Mouse (Mus musculus) embryonic stem cell, embryonic (primary cell): Measurements from ENCODE around the gene Itgam.
"Not testable (repeated sequence)": the region's sequence is repeated elsewhere in the genome, so short reads cannot be mapped to it uniquely, and the experiment has no call there.

Experiments used
- CTCF ChIA-PET, 4 experiments: fragments of 300-600 bp in 2 of 4; fragments of 350-600 bp in 2 of 4; sonication (Branson Sonifier 250); formaldehyde crosslinking; loops; one replicate each; lab custom pipeline; 2022; ENCODE audit warnings: inconsistent platforms in 2 of 4; lab: Charles Lee
- POLR2A ChIA-PET, 4 experiments: fragments of 300-600 bp in 2 of 4; fragments of 350-600 bp in 2 of 4; sonication (Branson Sonifier 250); formaldehyde crosslinking; loops; one replicate each; lab custom pipeline; 2022; ENCODE audit warnings: antibody characterized with exemption in 4 of 4, inconsistent platforms in 1 of 4; lab: Charles Lee

Gene Itgam

GRCm38 (mm10) chr7:128062456-128062855 is at the start of gene Itgam, which contains the start of gene Gm49368:
Gene Itgam (plus strand): TSS chr7:128062640.
Gene Gm49368 (plus strand): TSS chr7:128062683.
- ChIA-PET CTCF (interaction anchor here in 1 of 4 experiments (0.6 kb wide), 2 partner anchors 161 to 405 kb away, joined by 3 to 4 read pairs; no protein-coding TSS in a partner anchor), POLR2A (interaction anchor here in 2 of 4 experiments (0.6 to 1.7 kb wide), 4 partner anchors 8 to 355 kb away, joined by 3 to 4 read pairs (median 4); partner anchors contain the start of gene Pycard (in 1 of the 2))

DNA sequence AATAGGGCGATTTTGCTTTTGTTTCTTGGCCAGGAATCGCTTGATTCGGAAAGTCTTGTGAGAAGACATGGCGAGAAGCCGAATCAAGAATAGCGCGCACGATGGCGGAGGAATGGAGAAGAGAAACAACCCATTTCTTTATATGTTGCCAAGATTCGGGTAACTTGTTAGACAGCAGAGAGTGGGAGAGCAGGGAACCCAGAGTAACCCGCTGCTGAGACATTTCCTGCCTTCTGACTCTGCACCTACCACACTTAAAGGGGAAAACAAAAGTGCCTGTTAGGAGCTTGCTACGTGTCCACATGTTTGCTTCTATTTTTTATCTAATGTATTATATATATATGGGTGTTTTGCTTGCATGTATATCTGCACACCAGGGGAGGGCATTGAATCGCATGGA is 49.3 kb upstream of the Itgam start:
- CTCF ChIA-PET = interaction anchor here in 1 of 4 experiments (0.8 kb wide), 1 partner anchor 8 kb away, joined by 3 read pairs; no protein-coding TSS in a partner anchor
- POLR2A ChIA-PET = interaction anchor here in 3 of 4 experiments (0.5 to 14.2 kb wide), 6 partner anchors 12 to 380 kb away, joined by 3 to 248 read pairs (median 4); partner anchors contain the start of gene Pycard (in 1 of the 3)

DNA sequence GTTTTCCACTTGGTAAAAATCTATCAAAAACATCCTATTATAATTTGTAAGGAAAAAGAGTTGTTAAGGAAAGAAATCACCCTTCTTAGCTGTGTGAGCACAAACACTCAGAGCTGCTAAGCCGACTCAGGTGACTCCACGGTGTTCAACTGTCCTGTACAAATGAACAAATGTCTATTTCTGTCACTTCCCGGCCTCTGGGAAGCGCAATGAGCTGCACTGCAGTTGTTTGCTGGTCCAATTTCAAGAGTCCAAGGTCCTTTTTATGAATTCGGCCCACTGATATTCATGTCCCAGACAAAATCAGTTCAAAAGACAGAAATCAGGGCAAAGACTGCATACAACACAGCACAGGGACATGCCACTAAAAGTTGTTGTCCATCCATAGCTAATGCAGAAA is 46.3 kb upstream of the Itgam start:
- CTCF ChIA-PET = not testable (repeated sequence)
- POLR2A ChIA-PET = interaction anchor here in 2 of 4 experiments (0.6 to 2.3 kb wide), 6 partner anchors 11 to 252 kb away, joined by 3 to 7 read pairs (median 4); partner anchors contain the start of gene Pycard (in 1 of the 2)

GRCm38 (mm10) chr7:128016650-128017049 is 45.8 kb upstream of the Itgam start:
- POLR2A ChIA-PET = interaction anchor here in 1 of 4 experiments (0.6 to 2.3 kb wide), 5 partner anchors 12 to 82 kb away, joined by 3 to 7 read pairs (median 5); partner anchors contain the start of gene Pycard
- CTCF ChIA-PET = no interaction called here

DNA sequence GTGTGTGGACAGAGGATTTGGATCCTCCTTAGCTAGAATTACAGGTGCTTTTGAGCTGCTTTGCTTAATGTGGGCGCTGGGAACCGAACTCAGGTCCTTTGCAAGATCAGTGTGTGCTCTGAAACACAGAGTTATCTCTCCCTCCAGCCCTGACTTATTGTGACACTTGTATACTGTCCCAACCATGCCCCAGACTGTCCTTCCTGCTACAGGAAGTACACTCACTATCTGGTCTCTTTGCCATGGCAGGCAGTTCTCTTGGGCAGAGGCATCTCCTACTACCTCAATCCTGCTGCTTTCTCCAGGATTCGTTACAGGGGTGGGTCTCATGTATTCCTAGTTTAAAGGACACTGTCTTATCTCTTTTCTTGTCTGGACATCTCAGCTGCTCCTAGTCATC is 44.2 kb upstream of the Itgam start:
- POLR2A ChIA-PET = interaction anchor here in 1 of 4 experiments (0.8 to 2.3 kb wide), 2 partner anchors 25 to 364 kb away, joined by 3 to 7 read pairs; partner anchors contain the start of gene Pycard
- CTCF ChIA-PET = no interaction called here

- POLR2A ChIA-PET = interaction anchor here in 1 of 4 experiments (0.8 kb wide), 1 partner anchor 363 kb away, joined by 3 read pairs; no protein-coding TSS in a partner anchor
- CTCF ChIA-PET = interaction anchor here in 1 of 4 experiments (0.6 kb wide), 1 partner anchor 363 kb away, joined by 3 read pairs; no protein-coding TSS in a partner anchor
Observed at GRCm38 (mm10) chr7:128019187-128019586, 43.3 kb upstream of the Itgam start.

- POLR2A ChIA-PET = interaction anchor here in 1 of 4 experiments (0.6 to 3.2 kb wide), 3 partner anchors 9 to 20 kb away, joined by 3 to 19 read pairs (median 7); no protein-coding TSS in a partner anchor
- CTCF ChIA-PET = interaction anchor here in 2 of 4 experiments (0.6 to 1.4 kb wide), 3 partner anchors 9 to 70 kb away, joined by 3 to 10 read pairs (median 3); partner anchors contain the start of gene Trim72 (in 1 of the 2)
Observed at GRCm38 (mm10) chr7:128022974-128023373, 39.5 kb upstream of the Itgam start.

- ChIA-PET CTCF (interaction anchor here in 1 of 4 experiments (1.4 kb wide), 1 partner anchor 9 kb away, joined by 3 read pairs; no protein-coding TSS in a partner anchor), POLR2A (interaction anchor here in 1 of 4 experiments (0.6 to 1.7 kb wide), 2 partner anchors 14 to 21 kb away, joined by 3 to 7 read pairs; no protein-coding TSS in a partner anchor)
Observed at GRCm38 (mm10) chr7:128023565-128023964, 38.9 kb upstream of the Itgam start.

- POLR2A ChIA-PET = interaction anchor here in 1 of 4 experiments (1.7 kb wide), 1 partner anchor 15 kb away, joined by 7 read pairs; no protein-coding TSS in a partner anchor
- CTCF ChIA-PET = interaction anchor here in 1 of 4 experiments (1.4 kb wide), 1 partner anchor 8 kb away, joined by 3 read pairs; no protein-coding TSS in a partner anchor
Observed at GRCm38 (mm10) chr7:128024364-128024763, 38.1 kb upstream of the Itgam start.

GRCm38 (mm10) chr7:128024932-128025331 is 37.5 kb upstream of the Itgam start:
- ChIA-PET CTCF (no interaction called here), POLR2A (no interaction called here)

DNA sequence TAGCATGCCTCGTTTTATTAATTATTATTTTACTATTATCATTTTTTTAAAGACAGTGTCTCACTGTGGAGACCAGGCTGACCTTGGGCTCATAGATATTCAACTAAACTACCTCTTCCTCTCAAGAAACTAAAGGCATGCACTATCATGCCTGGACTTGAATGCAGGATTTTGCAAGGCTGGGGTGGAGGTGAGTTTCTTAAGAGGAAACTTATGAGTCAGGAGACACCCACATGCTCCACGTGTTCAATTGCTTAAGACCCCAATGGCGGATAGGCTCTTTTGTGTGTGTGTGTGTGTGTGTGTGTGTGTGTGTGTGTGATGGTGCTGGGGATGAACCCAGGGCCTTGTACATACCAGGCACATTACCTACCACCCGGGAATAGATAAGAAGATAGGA is 37.1 kb upstream of the Itgam start:
- ChIA-PET POLR2A (no interaction called here), CTCF (interaction anchor here in 1 of 4 experiments (0.6 kb wide), 1 partner anchor 658 kb away, joined by 3 read pairs; no protein-coding TSS in a partner anchor)

GRCm38 (mm10) chr7:128031403-128031976 is 30.9 kb upstream of the Itgam start:
- ChIA-PET CTCF (interaction anchor here (0.6 to 1.3 kb wide), 8 partner anchors 11 to 356 kb away, joined by 3 to 7 read pairs (median 4); no protein-coding TSS in a partner anchor), POLR2A (interaction anchor here in 3 of 4 experiments (0.6 to 3.8 kb wide), 32 partner anchors 10 to 690 kb away, joined by 3 to 19 read pairs (median 4); partner anchors contain the start of genes Pycard (in 3 of the 3), Armc5 (in 1 of the 3), Cox6a2 (in 1 of the 3) and Fus (in 1 of the 3))

DNA sequence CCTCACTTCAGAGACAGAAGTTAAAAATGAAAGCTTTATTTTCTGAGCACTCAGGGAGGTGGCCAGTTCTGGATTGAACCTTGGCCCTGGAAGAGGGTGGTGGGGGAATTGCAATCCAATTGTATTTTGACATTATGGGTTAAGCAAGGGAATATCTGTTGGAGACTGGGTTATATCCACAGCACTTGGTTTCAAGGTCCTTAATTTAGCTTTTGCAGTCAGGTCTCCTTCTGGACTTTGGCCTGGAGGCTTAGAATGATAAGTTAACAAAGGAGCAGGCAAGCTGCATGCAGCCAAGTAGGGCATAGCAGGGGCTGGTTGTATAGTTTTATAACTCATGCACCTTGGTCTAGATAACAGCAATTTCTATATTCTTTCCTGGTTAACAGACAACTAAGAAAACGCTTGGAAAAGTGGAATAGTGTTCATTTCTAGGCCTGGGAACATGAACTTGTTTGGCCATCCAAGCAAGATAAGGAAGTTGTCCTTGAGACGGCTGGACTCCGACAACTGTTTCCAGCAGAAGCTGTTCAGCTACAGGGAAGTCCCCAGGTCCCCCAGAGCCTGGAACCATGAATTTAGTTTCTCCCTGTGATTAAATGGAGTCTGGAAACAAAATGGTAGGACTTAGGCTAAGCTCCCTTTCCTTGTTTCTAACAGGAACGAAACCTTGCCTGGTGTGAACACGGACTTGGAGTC is 30.0 kb upstream of the Itgam start:
- ChIA-PET POLR2A (interaction anchor here in 3 of 4 experiments (0.6 to 3.8 kb wide), 19 partner anchors 11 to 753 kb away, joined by 3 to 19 read pairs (median 6); partner anchors contain the start of genes Pycard (in 3 of the 3), Fus (in 1 of the 3) and Trim72 (in 1 of the 3)), CTCF (interaction anchor here in 1 of 4 experiments (0.9 kb wide), 1 partner anchor 9 kb away, joined by 3 read pairs; no protein-coding TSS in a partner anchor)

DNA sequence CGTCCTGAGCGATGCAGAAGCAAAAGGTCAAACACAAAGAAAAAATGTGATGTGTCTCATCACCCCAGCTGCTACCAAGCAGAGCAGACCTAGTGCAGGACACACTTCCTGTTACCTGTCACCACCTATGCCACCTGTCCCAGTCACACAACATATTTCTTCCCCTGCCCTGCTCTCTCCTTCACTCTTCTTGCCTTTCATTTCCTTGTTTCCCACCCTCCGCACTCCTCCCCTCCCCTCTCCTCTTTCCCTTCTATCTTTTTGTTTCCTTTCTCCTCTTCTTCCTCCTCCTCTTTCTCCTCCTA is 29.5 kb upstream of the Itgam start:
- POLR2A ChIA-PET = interaction anchor here in 1 of 4 experiments (0.6 to 3.8 kb wide), 6 partner anchors 11 to 754 kb away, joined by 3 to 19 read pairs (median 15); partner anchors contain the start of genes Fus and Pycard

DNA sequence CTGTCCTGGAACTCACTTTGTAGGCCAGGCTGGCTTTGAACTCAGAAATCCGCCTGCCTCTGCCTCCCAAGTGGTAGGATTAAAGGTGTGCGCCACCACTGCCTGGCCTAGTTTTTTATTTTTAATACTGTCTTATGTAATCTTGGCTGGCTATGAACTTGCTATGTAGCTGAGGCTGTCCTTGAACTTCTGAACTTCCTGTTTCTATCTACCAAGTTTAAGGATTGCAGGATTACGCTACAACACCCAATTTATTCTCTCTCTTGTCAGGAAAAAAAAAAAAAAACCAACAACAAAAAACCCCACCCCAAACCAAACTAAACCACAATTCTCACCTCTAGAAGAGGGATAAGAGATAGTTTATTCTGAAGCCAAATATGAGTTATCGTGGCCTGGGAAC is 28.8 kb upstream of the Itgam start:
- ChIA-PET CTCF (no interaction called here), POLR2A (interaction anchor here in 1 of 4 experiments (2.0 to 3.8 kb wide), 2 partner anchors 10 to 23 kb away, joined by 7 to 15 read pairs; no protein-coding TSS in a partner anchor)

More for the DNA sequence above, 29.5 kb upstream of the Itgam start:
- CTCF ChIA-PET = interaction anchor here in 1 of 4 experiments (0.9 kb wide), 1 partner anchor 9 kb away, joined by 3 read pairs; no protein-coding TSS in a partner anchor

DNA sequence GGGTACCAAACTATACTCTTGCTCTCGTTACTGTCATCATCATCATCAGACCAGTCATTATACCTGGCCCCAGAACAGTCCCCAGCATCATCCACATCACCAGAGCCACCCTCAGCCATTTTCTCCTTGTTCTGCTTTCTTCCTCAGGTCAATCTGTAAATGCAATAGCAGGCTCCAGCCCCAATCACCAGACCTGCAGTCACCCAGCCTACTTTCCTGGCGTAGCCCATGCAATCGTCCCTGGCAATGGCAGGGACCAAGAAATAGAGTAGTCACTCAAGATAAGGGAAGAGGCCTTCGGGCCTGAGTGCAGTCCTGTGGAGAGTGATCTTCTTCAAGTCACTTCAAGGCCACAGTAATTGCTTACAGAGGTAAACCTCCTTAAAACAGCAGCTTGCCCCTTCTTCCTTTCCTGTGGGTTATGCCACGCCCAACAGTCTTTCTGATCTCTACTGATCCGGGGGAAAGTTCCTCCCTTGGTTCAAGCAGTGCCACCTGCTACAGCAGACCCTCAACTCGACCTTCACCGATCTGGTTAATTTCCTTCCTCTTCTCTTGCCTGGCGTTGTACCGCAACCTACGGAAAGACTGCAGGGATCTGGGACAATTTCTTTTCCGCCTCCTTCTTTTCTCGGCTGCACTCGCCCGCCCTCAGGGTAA is 20.1 kb upstream of the Itgam start:
- POLR2A ChIA-PET, CTCF ChIA-PET: not testable (repeated sequence)

- POLR2A ChIA-PET = interaction anchor here in 3 of 4 experiments (0.6 to 2.1 kb wide), 12 partner anchors 9 to 700 kb away, joined by 3 to 7 read pairs (median 4); partner anchors contain the start of genes Pycard (in 1 of the 3) and Sec23ip (in 1 of the 3)
- CTCF ChIA-PET = interaction anchor here (0.5 to 1.0 kb wide), 9 partner anchors 9 to 715 kb away, joined by 3 to 6 read pairs (median 4); partner anchors contain the start of gene Pycard (in 1 of the 4)
Observed at GRCm38 (mm10) chr7:128044142-128044785, 18.2 kb upstream of the Itgam start.
